Mouse (Mus musculus) cerebellum, adult 2 months (tissue): ENCODE measurements around the gene Mars. TPM values are rescaled to one million over a fixed set of nuclear protein-coding genes. Genes with fewer than 3 reads are reported as not detected.

Experiments
- DNase-seq, 2 experiments: peaks; one replicate each; pipeline ENCODE4 v3.0.0; 2021
- H3K27ac ChIP-seq: fragments of 200-500 bp; 2 replicates; pipeline ENCODE4 v1.5.1; 2012; ENCODE audit warnings: low read length, control low read depth, inconsistent platforms; ENCODE audit not compliant: insufficient read depth
- H3K27me3 ChIP-seq: fragments of 200-500 bp; 2 replicates; pipeline ENCODE4 v1.6.1; 2012; ENCODE audit warnings: inconsistent platforms, mild to moderate bottlenecking, low read length, moderate library complexity; ENCODE audit not compliant: control insufficient read depth, insufficient read depth
- H3K4me1 ChIP-seq: fragments of 200-500 bp; 2 replicates; pipeline ENCODE4 v1.6.1; 2011; ENCODE audit warnings: low read length; ENCODE audit not compliant: control insufficient read depth, insufficient read depth
- H3K4me3 ChIP-seq: fragments of 200-500 bp; replicated peaks from 2 replicates; pipeline ENCODE3; 2011; ENCODE audit warnings: mild to moderate bottlenecking, low read depth, low read length, control low read depth; ENCODE audit not compliant: insufficient read depth
- CTCF ChIP-seq: fragments of 200-500 bp; IDR thresholded peaks from 2 replicates; pipeline ENCODE4 v1.5.1; 2011; ENCODE audit warnings: low read depth, mild to moderate bottlenecking, control low read depth, low read length, moderate library complexity, borderline replicate concordance; ENCODE audit not compliant: insufficient read depth
- POLR2A ChIP-seq: fragments of 200-500 bp; IDR thresholded peaks from 2 replicates; pipeline ENCODE4 v1.6.1; 2011; ENCODE audit warnings: low read length, control low read depth, borderline replicate concordance; ENCODE audit not compliant: insufficient read depth
- WGBS: fragments of 180-500 bp; shearing (Covaris S2); methylation state at CpG from one replicate; pipeline ENCODE4 v1.1.7; 2018; 5-methylcytosine and 5-hydroxymethylcytosine counted together
- polyA plus RNA-seq: library from polyadenylated mRNA; depleted of rRNA; stranded (reverse); fragments of >200 nt; gene quantifications from 2 replicates; pipeline ENCODE4 v1.2.3, GENCODE M21; 2012

Mars gene
- polyA plus RNA-seq, 1 experiment, result 81.6 TPM

- 27% methylated on average over 8 of the region's 8 CpGs for WGBS
- Histone ChIP-seq H3K27me3 (no peaks in the 10 kb centered on the region), H3K4me3 (no peak overlapping the region), H3K4me1 (peaks cover 28% of the 10 kb centered on the region), H3K27ac (peak overlapping the region; percentile 79)
- TF ChIP-seq POLR2A (no peak), CTCF (no peak)
- DNase-seq, result peak; percentile 46 to 48
Measured at GRCm38 (mm10) chr10:127264336-127264735, 47.2 kb downstream of the Mars start.

- TF ChIP-seq CTCF (no peak), POLR2A (no peak)
- Histone ChIP-seq H3K27ac (peak overlapping the region; percentile 70; the same call in 1 of the 2 replicates), H3K27me3 (no peaks in the 10 kb centered on the region), H3K4me1 (peaks cover 30% of the 10 kb centered on the region), H3K4me3 (peak overlapping the region; percentile 78)
- peak; percentile 28 to 34 for DNase-seq
- 15% methylated on average over 3 of the region's 3 CpGs for WGBS
Measured at GRCm38 (mm10) chr10:127263631-127264030, 48.0 kb downstream of the Mars start.

- Histone ChIP-seq H3K4me1 (peaks cover 33% of the 10 kb centered on the region), H3K27me3 (no peaks in the 10 kb centered on the region), H3K27ac (peak within 1 kb of the TSS; percentile 79), H3K4me3 (peak within 1 kb of the TSS; percentile 78)
- peak; percentile 88 for TF ChIP-seq POLR2A
- TF ChIP-seq CTCF, result peak; percentile 16; the same call in 1 of the 2 replicates
- peak; percentile 85 to 87 for DNase-seq
- under 1% methylated on average over 53 of the region's 53 CpGs for WGBS
Measured at GRCm38 (mm10) chr10:127262548-127263398, 48.8 kb downstream of the Mars start, which contains the start of gene Kif5a. Gene Kif5a (minus strand): TSS chr10:127263348.

- 26% methylated on average over 15 of the region's 15 CpGs for WGBS
- Histone ChIP-seq H3K4me1 (peaks cover 34% of the 10 kb centered on the region; the same call in 1 of the 2 replicates), H3K4me3 (peak overlapping the region; percentile 78), H3K27me3 (no peaks in the 10 kb centered on the region), H3K27ac (peak overlapping the region; percentile 64; the same call in 1 of the 2 replicates)
- DNase-seq, result peak in 1 of 2 experiments; percentile 57
- TF ChIP-seq CTCF (no peak), POLR2A (no peak)
Measured at GRCm38 (mm10) chr10:127261706-127262547, 49.7 kb downstream of the Mars start.

GRCm38 (mm10) chr10:127258489-127258888 is 53.1 kb downstream of the Mars start:
- H3K4me3 ChIP-seq, result peak overlapping the region; percentile 8
- no peak for TF ChIP-seq POLR2A
- TF ChIP-seq CTCF, result no peak
- H3K27ac ChIP-seq, result no peak overlapping the region

GRCm38 (mm10) chr10:127257790-127258189 is 53.8 kb downstream of the Mars start:
- TF ChIP-seq POLR2A (no peak), CTCF (no peak)
- Histone ChIP-seq H3K4me1 (peaks cover 26% of the 10 kb centered on the region; the same call in 1 of the 2 replicates), H3K27ac (no peak overlapping the region), H3K27me3 (no peaks in the 10 kb centered on the region), H3K4me3 (no peak overlapping the region)
- WGBS, result 37% methylated on average over 6 of the region's 6 CpGs
- peak in 1 of 2 experiments; percentile 45 for DNase-seq

More at GRCm38 (mm10) chr10:127258489-127258888, 53.1 kb downstream of the Mars start:
- DNase-seq, result no peak
- 47% methylated on average over 8 of the region's 8 CpGs for WGBS
- Histone ChIP-seq H3K4me1 (peaks cover 26% of the 10 kb centered on the region; the same call in 1 of the 2 replicates), H3K27me3 (no peaks in the 10 kb centered on the region)

GRCm38 (mm10) chr10:127255625-127256345 is 55.8 kb downstream of the Mars start:
- TF ChIP-seq CTCF, result no peak
- TF ChIP-seq POLR2A, result no peak
- 36% methylated on average over 14 of the region's 14 CpGs for WGBS
- peak in 1 of 2 experiments; percentile 46 for DNase-seq
- Histone ChIP-seq H3K27ac (no peak overlapping the region), H3K4me1 (peaks cover 26% of the 10 kb centered on the region; the same call in 1 of the 2 replicates), H3K27me3 (no peaks in the 10 kb centered on the region), H3K4me3 (no peak overlapping the region)
